Mouse (Mus musculus) testis, adult 2 months (tissue): Measurements from ENCODE around the gene Ahdc1.

Experiments used
- CTCF ChIP-seq: fragments of 200-500 bp; IDR thresholded peaks from 2 replicates; pipeline ENCODE4 v1.5.1; 2012; ENCODE audit warnings: low read depth, mild to moderate bottlenecking, inconsistent platforms, low read length, moderate library complexity; ENCODE audit not compliant: control insufficient read depth, insufficient read depth, insufficient replicate concordance
- POLR2A ChIP-seq: fragments of 200-500 bp; IDR thresholded peaks from 2 replicates; pipeline ENCODE4 v1.6.1; 2012; ENCODE audit warnings: low read depth, mild to moderate bottlenecking, inconsistent platforms, low read length, moderate library complexity; ENCODE audit not compliant: control insufficient read depth

- no peak for TF ChIP-seq CTCF
- no peak for TF ChIP-seq POLR2A
Measured at GRCm38 (mm10) chr4:133090276-133090719, 79.2 kb downstream of the Ahdc1 start.
